Comparison of ENCODE assay signal across 23 mouse cellular contexts in the genomic region with DNA sequence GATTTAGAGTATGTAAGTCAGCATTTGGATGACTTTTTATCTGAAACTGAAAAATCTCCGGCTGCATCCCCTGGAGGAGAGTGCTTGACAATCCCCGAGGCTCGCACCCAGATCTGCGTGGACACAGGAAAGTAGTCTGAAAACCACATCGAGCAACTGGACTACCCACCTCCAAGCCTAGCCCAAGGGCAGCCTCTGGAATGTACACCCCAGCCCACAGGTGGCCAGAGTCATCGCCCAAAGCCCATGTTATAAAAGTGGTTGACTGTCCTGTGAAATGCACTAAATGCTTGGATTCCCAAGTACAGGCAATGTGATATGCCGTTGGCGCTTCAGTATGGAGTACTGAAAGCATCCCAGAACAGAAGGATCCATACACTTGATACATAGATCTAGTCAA.
DNase-seq lines count a peak whose midpoint lies in the region; ATAC-seq lines count a peak whose summit lies in the region.
"Had no signal": no experiment of that assay in that cellular context is flagged by ENCODE, and none has a peak within 500 bp of the region (broad histone marks: within the 10 kb centered on the region; RNA-seq: fewer than 3 reads in every experiment).

No protein-coding gene starts in this region.

- 90% methylated on average over 8 of the region's 8 CpGs for WGBS in forebrain, embryonic 10.5 days
- WGBS in forebrain, embryonic 13.5 days = 84% methylated on average over 8 of the region's 8 CpGs
- WGBS in embryonic facial prominence, embryonic 10.5 days = 85% methylated on average over 8 of the region's 8 CpGs

- H3K27me3 ChIP-seq in forebrain, embryonic 10.5 days (ENCODE audit: poor library complexity, severe bottlenecking) = no peaks in the 10 kb centered on the region
- H3K27me3 ChIP-seq in forebrain, embryonic 13.5 days = no peaks in the 10 kb centered on the region
- 0 out of 2 replicates have a peak, but pooled peaks cover 9% of the 10 kb centered on the region for H3K27me3 ChIP-seq in embryonic facial prominence, embryonic 10.5 days (replicated peaks; ENCODE audit: low read depth, poor library complexity, severe bottlenecking)
- H3K27me3 ChIP-seq: CH12.LX; embryonic facial prominence, embryonic 13.5 days; hindbrain, embryonic 12.5 days; hindbrain, embryonic 15.5 days; Patski had no signal

- H3K4me2 ChIP-seq in forebrain, embryonic 13.5 days = no peak overlapping the region
- H3K4me2 ChIP-seq: embryonic facial prominence, embryonic 13.5 days; heart, embryonic 11.5 days; hindbrain, embryonic 12.5 days; hindbrain, embryonic 15.5 days had no signal

- no peak for ATAC-seq in forebrain, embryonic 13.5 days
- ATAC-seq: intestine, embryonic 16.5 days; Patski had no signal

- H3K9ac ChIP-seq in forebrain, embryonic 13.5 days = no peak overlapping the region
- H3K9ac ChIP-seq: embryonic facial prominence, embryonic 13.5 days; hindbrain, embryonic 12.5 days; hindbrain, embryonic 15.5 days had no signal

- no peak for DNase-seq in forebrain, embryonic 10.5 days (ENCODE audit: extremely low spot score, low spot score)
- DNase-seq in heart, adult 11 months = peak; percentile 79
- no peak for DNase-seq in heart, adult 18-20 months
- DNase-seq in embryonic facial prominence, embryonic 10.5 days (ENCODE audit: low spot score) = no peak
- no peak for DNase-seq in layer of hippocampus, adult 9-11 months
- DNase-seq: adrenal gland, adult 2 months; adrenal gland, postnatal 14 days; cerebellum, adult 11 months; cerebellum, adult 2 months; cerebellum, adult 9-11 months; cerebellum, postnatal 25 days; gastrocnemius, postnatal 25 days; kidney, adult 18-20 months had no signal

- H3K36me3 ChIP-seq in forebrain, embryonic 10.5 days (replicated peaks) = no peaks in the 10 kb centered on the region
- no peaks in the 10 kb centered on the region for H3K36me3 ChIP-seq in forebrain, embryonic 13.5 days (ENCODE audit: poor library complexity, severe bottlenecking)
- no peaks in the 10 kb centered on the region for H3K36me3 ChIP-seq in embryonic facial prominence, embryonic 10.5 days (replicated peaks)
- H3K36me3 ChIP-seq: embryonic facial prominence, embryonic 13.5 days; G1E; hindbrain, embryonic 12.5 days; hindbrain, embryonic 15.5 days had no signal

- peaks cover 5% of the 10 kb centered on the region; the same call in 1 of the 2 replicates for H3K9me3 ChIP-seq in forebrain, embryonic 10.5 days
- H3K9me3 ChIP-seq in forebrain, embryonic 13.5 days (replicated peaks) = no peaks in the 10 kb centered on the region
- no peaks in the 10 kb centered on the region for H3K9me3 ChIP-seq in embryonic facial prominence, embryonic 10.5 days
- H3K9me3 ChIP-seq: embryonic facial prominence, embryonic 13.5 days; hindbrain, embryonic 12.5 days; hindbrain, embryonic 15.5 days had no signal

- peaks cover 29% of the 10 kb centered on the region for H3K4me1 ChIP-seq in forebrain, embryonic 10.5 days
- H3K4me1 ChIP-seq in forebrain, embryonic 13.5 days = peaks cover 24% of the 10 kb centered on the region
- H3K4me1 ChIP-seq in embryonic facial prominence, embryonic 10.5 days = peaks cover 20% of the 10 kb centered on the region
- H3K4me1 ChIP-seq: hindbrain, embryonic 12.5 days; hindbrain, embryonic 15.5 days had no signal

- H3K4me3 ChIP-seq in forebrain, embryonic 10.5 days = no peak overlapping the region
- no peak overlapping the region for H3K4me3 ChIP-seq in forebrain, embryonic 13.5 days
- H3K4me3 ChIP-seq in embryonic facial prominence, embryonic 10.5 days = no peak overlapping the region
- H3K4me3 ChIP-seq: embryonic facial prominence, embryonic 13.5 days; erythroblast, embryonic 14.5 days; hindbrain, embryonic 12.5 days; hindbrain, embryonic 15.5 days had no signal

- H3K27ac ChIP-seq in forebrain, embryonic 10.5 days = peak overlapping the region; percentile 82
- H3K27ac ChIP-seq in forebrain, embryonic 13.5 days = no peak overlapping the region
- peak overlapping the region; percentile 37; the same call in 1 of the 2 replicates for H3K27ac ChIP-seq in embryonic facial prominence, embryonic 10.5 days (replicated peaks)
- H3K27ac ChIP-seq: embryonic facial prominence, embryonic 13.5 days; hindbrain, embryonic 12.5 days; hindbrain, embryonic 15.5 days had no signal
